Mouse (Mus musculus): Measurements from ENCODE around the gene Gm26620.

Gm26620 gene

GRCm38 (mm10) chr1:170884978-170885561 is at the start of gene Gm26620, which contains the start of gene Dusp12:
Gm26620 (plus strand) TSS chr1:170885065.
Dusp12 (minus strand) TSS chr1:170885540.
- peak; percentile 97 for DNase-seq (ENCODE audit: low spot score)

DNA sequence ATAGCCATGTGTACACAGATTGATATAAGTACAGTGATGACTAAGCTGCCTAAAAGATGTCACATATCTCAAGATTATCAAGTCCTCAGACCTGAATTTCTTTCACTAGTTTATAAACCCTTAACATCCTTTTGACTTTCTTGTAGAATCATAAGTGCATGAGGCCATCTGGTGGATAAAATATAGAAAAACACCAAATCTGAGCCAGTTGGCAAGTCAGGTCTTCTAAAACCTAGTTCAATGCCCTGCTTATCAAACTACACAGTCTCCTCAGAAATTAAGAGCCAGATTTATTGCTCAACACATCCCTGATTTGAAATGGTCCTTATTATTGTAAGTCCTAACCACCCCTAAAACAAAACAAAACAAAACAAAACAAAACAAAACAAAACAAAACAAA is 45.2 kb upstream of the Gm26620 start:
- DNase-seq (ENCODE audit: low spot score) = peak; percentile 56

DNA sequence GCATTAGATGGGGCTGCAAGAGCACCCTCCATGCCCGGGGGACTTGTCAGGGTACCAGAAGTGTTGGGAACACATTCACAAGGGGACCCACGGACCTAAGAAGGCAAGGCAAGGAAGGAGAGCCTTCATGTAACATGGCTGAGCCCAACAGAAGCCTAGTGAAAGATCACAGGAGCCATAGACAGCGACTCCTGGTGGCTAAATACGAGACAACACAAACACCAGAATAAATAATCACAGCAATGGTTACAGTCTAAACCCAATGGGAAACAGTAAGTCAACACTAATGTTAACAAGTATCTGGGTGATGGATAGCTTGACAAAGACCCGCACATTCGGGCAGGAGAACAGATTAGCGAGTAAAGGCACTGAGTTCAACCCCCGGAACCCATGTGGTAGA is 40.5 kb upstream of the Gm26620 start:
- DNase-seq (ENCODE audit: low spot score) = no peak

DNA sequence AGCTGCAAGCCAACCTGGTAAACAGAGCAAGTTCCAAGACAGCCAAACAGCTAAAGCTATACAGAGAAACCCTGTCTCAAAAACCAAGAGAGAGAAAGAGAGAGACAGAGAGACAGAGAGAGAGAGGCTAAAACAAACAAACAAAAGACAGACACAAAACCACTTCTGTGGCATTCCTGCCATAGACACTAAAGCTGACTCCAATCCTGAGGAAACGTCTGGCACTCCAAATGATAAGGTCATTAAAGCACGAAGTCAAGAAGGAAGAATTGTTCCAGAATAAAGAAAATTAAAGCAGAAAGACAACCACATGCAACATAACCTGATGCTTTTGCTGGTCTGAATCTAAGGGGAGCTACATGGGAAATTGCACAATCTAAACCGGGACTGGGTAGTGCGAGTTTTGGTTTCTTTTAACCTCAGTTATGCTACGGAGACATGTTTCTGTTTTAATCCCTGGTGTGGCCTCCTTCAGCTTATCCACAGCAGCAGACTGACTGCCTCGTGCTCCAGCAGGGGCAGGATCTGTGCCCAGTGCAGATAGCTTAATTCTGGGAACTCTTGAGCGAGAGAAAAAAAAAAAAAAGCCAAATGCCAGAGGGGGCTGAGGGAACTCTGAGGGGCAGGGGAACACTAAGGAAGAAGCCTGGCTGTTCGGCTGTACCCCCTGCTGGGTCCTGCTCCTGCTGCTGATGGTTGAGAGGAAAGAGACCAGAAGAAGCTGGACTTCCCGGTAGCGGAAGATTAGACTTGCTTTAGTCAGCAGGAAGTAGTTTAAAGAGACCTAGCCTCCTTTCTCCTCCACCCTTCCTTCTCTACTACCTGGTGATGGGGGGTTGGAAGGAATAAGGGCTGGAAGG is 39.2 kb upstream of the Gm26620 start:
- no peak for DNase-seq (ENCODE audit: low spot score)

GRCm38 (mm10) chr1:170850007-170850406 is 34.9 kb upstream of the Gm26620 start:
- DNase-seq (ENCODE audit: low spot score) = no peak

GRCm38 (mm10) chr1:170850637-170851624 is 33.9 kb upstream of the Gm26620 start:
- DNase-seq (ENCODE audit: low spot score) = no peak

DNA sequence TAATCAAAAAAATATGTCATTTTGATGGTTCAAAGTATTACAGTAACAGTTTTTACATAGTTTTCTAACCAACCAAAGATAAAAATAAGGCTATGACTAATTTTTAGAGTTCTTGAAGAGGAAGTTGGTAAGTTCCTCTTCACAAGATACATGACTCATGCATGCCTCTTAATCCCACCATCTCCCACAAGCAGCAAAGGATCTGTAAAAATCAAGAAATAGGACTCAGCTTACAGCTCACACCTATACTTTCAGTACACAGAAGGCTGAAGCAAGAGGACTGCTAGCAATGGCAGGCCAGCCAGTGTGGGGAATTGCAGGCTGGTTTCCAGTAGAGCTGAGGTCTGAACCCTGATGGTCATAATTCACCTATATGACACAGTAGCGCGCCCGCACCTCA is 31.3 kb upstream of the Gm26620 start:
- DNase-seq (ENCODE audit: low spot score) = no peak

DNA sequence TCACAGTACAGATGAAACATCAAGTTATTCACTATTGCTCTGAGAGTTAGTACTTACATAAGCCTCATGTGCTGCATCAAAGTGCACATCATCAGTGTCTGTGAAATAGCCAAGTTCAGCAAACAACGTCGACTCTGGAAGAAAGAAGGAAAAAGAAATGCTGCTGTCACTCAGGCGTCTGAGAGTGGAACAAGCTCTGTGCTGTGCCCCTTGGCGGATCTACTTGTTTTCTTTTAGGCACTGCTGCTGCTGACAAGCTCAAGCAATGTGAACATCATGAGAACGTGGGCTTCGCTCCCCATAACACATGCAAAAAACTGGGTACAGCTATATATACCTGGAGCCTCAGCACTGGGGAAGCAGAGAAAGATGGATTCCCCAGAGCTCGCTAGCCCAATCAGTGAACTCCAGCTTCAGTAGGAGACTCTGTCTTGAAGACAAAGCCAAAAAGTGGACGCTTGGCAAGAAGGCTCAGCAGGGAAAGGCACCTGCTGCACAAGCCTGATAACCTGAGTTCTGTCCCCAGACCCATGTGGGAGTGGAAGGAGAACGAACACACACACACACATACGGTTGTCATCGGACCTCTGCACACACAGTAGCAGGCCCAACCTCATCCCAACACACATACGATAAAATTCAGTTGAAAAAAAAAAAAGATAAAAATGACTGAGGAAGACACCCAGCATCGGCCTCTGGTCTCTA is 29.7 kb upstream of the Gm26620 start:
- no peak for DNase-seq (ENCODE audit: low spot score)

GRCm38 (mm10) chr1:170857369-170857768 is 27.5 kb upstream of the Gm26620 start:
- DNase-seq (ENCODE audit: low spot score) = no peak

- no peak for DNase-seq (ENCODE audit: low spot score)
Measured at GRCm38 (mm10) chr1:170858872-170859271, 26.0 kb upstream of the Gm26620 start.

DNA sequence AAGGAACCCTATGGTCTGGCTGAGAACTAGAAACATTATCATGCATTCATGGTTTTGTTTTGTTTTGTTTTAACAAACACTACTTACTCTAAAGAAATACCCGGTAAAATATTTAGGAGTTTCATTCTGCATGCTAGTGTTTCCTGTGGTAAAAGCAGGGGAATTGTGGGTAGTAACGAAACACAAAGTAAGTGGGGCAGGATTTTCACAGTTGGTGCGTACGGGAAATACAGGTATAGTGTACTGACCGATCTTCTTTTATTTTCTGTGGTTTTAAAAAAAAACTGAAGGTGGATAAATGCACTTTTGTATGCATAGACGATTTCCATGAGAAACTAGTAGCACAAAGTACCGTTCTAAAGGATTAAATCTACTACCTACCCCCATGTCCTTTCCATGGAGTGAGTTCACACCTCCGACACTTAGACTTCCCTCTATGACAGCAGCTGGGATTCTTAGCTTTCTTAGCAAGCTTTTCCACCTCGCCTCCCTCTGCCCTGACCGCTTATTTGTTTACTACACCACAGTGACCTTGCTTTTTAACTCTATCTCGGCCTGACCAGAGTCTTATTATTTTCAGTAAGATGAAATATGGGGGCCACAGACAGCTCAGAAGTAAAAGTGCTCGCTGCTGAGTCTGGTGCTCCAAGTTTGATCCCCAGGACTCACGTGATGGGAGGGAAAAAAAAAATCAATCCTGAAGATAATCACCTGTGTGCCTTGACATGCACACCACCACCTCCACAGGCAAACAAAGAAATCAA is 23.0 kb upstream of the Gm26620 start:
- DNase-seq (ENCODE audit: low spot score) = no peak

- no peak for DNase-seq (ENCODE audit: low spot score)
Measured at GRCm38 (mm10) chr1:170862435-170862717, 22.5 kb upstream of the Gm26620 start.

DNA sequence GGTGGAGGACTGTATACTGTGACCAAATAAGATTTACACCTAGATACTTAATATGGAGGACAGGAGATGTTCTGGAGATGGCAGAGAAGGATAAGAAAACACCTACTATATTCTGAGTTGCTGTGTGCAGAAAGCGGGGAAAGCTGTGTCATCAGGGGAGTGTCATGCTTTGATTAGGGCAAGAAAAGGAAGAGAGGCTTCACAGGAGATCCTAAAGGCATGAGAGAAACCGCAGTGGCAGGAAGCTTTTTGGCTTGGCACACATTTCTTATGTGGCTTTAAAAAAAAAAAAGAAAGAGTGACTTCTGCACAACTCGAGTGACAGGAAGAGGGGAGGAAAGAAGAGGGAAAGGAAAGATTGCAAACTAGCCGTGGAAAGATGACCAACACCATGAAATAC is 21.8 kb upstream of the Gm26620 start:
- no peak for DNase-seq (ENCODE audit: low spot score)

GRCm38 (mm10) chr1:170864234-170864633 is 20.6 kb upstream of the Gm26620 start:
- DNase-seq (ENCODE audit: low spot score) = no peak

DNA sequence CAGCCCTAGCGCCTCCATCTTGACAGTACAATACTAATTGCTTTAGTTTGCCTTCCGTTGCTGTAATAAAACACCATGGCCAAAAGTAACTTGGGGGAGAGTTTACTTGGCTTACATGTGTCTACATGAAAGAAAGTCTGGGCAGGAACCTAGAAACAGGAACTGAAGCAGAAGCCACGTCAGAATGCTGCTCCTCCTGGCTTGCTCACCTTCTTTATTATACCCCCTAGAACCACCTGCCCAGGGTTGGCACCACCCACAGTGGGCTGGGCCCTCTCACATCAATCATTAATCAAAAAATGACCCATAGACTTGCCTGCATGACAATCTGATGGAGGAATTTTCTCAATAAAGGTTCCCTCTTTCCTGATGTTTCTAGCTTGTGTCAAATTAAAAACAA is 20.1 kb upstream of the Gm26620 start:
- DNase-seq (ENCODE audit: low spot score) = no peak

- DNase-seq (ENCODE audit: low spot score) = no peak
Measured at GRCm38 (mm10) chr1:170865406-170865805, 19.5 kb upstream of the Gm26620 start.

DNA sequence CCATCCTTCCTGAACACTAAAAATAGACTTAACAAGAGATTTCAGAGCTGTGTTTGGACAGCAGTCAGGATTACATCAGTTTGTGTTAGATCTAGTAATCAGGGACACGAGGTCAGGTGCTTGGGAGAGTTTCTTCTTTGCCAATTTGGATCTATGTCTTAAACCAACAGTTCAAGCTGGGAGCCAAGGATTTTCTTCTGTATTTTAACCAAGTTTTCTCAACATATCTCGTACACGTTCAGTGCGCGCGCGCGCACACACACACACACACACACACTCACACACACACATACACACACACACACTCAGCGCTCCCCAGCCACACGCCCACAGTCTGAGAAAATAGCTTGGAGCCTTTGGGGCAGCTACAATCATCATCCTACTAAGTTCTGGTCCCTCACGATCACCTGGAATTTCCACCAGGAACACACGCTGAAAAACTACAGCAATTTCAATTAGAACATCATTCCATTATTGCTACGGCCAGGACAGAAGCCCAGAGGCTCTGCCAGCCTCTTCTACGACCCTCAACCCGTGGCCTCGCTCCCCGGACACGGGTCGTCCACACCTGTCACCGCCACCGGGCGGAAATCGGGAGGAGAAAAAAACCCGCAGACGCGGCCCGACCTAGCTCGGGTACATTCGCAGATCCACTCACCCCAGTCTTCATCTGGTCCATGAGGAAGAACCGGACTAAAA is 17.7 kb upstream of the Gm26620 start:
- peak; percentile 6 for DNase-seq (ENCODE audit: low spot score)

DNA sequence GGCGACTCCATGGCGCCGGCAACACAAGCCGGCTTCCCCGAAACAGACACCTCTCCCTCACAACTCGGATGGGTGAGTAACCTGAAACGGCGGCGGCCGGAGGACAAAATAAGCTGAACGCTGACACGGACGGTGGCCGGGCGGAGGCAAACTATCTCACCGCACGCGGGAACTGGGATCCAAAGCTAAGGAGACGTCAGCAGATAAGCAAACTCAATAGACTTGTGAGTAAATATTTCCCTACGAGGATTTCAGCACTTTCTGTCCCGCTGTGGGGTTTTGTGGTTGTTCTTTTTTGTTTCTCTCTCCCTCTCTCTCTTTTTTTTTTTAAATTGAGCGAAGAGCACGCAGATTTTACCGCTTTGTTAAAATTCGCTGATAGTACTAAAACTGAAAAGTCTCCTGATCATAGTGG is 17.2 kb upstream of the Gm26620 start, which contains the start of gene Atf6:
Atf6 (minus strand) TSS at position 81 of the 415 bp plus-strand sequence.
- DNase-seq (ENCODE audit: low spot score) = peak; percentile 96

DNA sequence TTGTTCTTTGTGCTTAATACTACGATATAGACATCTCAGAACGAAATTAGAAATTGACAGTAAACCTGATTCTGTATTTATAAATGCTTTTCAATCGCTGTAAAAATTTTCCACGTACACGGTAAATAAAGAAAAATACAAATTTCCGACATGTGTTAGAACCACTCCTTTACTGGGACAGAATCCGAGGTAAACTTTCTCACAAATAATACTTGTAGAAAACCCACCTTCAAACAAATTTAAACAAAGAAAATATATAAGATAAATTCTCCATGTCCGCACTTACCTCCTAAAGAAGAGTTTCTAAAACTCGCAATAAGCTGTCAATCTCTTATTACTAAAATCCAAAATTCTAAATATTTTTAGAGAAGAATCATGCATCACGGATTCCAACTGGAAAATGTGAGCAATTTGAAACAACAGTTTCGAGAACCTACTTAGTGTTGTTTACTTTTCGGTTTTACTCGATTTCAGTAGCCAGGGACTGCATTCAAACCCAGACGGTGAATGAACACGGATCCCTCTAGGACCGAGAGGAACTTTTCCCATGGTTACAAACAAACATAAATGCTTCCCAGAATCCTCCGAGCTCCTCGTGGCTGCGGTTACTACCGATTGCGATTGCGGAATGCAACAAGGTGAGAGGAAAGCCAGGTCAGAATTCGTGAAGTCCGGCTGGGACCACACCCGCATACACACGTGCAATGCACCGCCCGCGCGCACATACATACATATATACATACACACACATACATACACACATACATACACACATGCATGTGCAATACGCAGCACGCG is 16.6 kb upstream of the Gm26620 start:
- peak; percentile 90 for DNase-seq (ENCODE audit: low spot score)

- no peak for DNase-seq (ENCODE audit: low spot score)
Measured at GRCm38 (mm10) chr1:170868905-170869283, 16.0 kb upstream of the Gm26620 start.
